Mouse (Mus musculus): ENCODE results near the gene Dpp10. TPM values are rescaled to one million over a fixed set of nuclear protein-coding genes. Genes with fewer than 3 reads are reported as not detected.

The Dpp10 gene
- polyA plus RNA-seq, 1 experiment from 2014 or later = 0.98 TPM

- Histone ChIP-seq H3K27ac (no peak overlapping the region), H3K27me3 (replicated peaks) (no peaks in the 10 kb centered on the region), H3K4me2 (no peak overlapping the region), H3K4me1 (no peaks in the 10 kb centered on the region), H3K9ac (no peak overlapping the region), H3K9me3 (no peaks in the 10 kb centered on the region), H3K36me3 (no peaks in the 10 kb centered on the region), H3K4me3 (replicated peaks) (no peak overlapping the region)
- ATAC-seq (ENCODE audit: insufficient read depth, low FRiP score, low read depth) = no peak
- 79% methylated on average over 2 of the region's 2 CpGs for WGBS
Measured at GRCm38 (mm10) chr1:123580112-123580511, 465.2 kb downstream of the Dpp10 start.

GRCm38 (mm10) chr1:123573713-123574112 lies 471.6 kb downstream of the Dpp10 start:
- H3K36me3 ChIP-seq = no peaks in the 10 kb centered on the region
- H3K9ac ChIP-seq = no peak overlapping the region
- H3K9me3 ChIP-seq = no peaks in the 10 kb centered on the region
- no peaks in the 10 kb centered on the region for H3K27me3 ChIP-seq (replicated peaks)
- H3K4me1 ChIP-seq = no peaks in the 10 kb centered on the region
- ATAC-seq (ENCODE audit: insufficient read depth, low FRiP score, low read depth) = no peak
- H3K27ac ChIP-seq = no peak overlapping the region
- whole genome bisulfite sequencing = 64% methylated on average over 1 of the region's 1 CpGs
- H3K4me2 ChIP-seq = no peak overlapping the region
- H3K4me3 ChIP-seq (replicated peaks) = no peak overlapping the region

GRCm38 (mm10) chr1:123542496-123542895 lies 502.9 kb downstream of the Dpp10 start:
- no peaks in the 10 kb centered on the region for H3K4me1 ChIP-seq
- no peak for ATAC-seq (ENCODE audit: insufficient read depth, low FRiP score, low read depth)
- H3K9ac ChIP-seq = no peak overlapping the region
- H3K9me3 ChIP-seq = no peaks in the 10 kb centered on the region
- no peaks in the 10 kb centered on the region for H3K27me3 ChIP-seq (replicated peaks)
- no peak overlapping the region for H3K4me3 ChIP-seq (replicated peaks)
- WGBS = 70% methylated on average over 1 of the region's 1 CpGs
- no peaks in the 10 kb centered on the region for H3K36me3 ChIP-seq
- no peak overlapping the region for H3K4me2 ChIP-seq
- no peak overlapping the region for H3K27ac ChIP-seq

- 50% methylated on average over 1 of the region's 1 CpGs for WGBS
- H3K9ac ChIP-seq = no peak overlapping the region
- no peaks in the 10 kb centered on the region for H3K36me3 ChIP-seq
- H3K27ac ChIP-seq = no peak overlapping the region
- ATAC-seq (ENCODE audit: insufficient read depth, low FRiP score, low read depth) = no peak
- H3K4me2 ChIP-seq = no peak overlapping the region
- H3K4me1 ChIP-seq = no peaks in the 10 kb centered on the region
- no peak overlapping the region for H3K4me3 ChIP-seq (replicated peaks)
- no peaks in the 10 kb centered on the region for H3K9me3 ChIP-seq
- H3K27me3 ChIP-seq (replicated peaks) = no peaks in the 10 kb centered on the region
Measured at GRCm38 (mm10) chr1:123467729-123468128, 577.6 kb downstream of the Dpp10 start.

- Histone ChIP-seq H3K9ac (no peak overlapping the region), H3K4me3 (replicated peaks) (no peak overlapping the region), H3K36me3 (no peaks in the 10 kb centered on the region), H3K27ac (no peak overlapping the region), H3K9me3 (no peaks in the 10 kb centered on the region), H3K4me1 (no peaks in the 10 kb centered on the region), H3K27me3 (replicated peaks) (no peaks in the 10 kb centered on the region), H3K4me2 (no peak overlapping the region)
- 71% methylated on average over 1 of the region's 1 CpGs for WGBS
- no peak for ATAC-seq (ENCODE audit: insufficient read depth, low FRiP score, low read depth)
Measured at GRCm38 (mm10) chr1:123414163-123414562, 631.2 kb downstream of the Dpp10 start.

- Histone ChIP-seq H3K9me3 (no peaks in the 10 kb centered on the region), H3K27me3 (replicated peaks) (no peaks in the 10 kb centered on the region), H3K4me3 (replicated peaks) (no peak overlapping the region), H3K9ac (no peak overlapping the region), H3K27ac (no peak overlapping the region), H3K36me3 (no peaks in the 10 kb centered on the region), H3K4me2 (no peak overlapping the region), H3K4me1 (no peaks in the 10 kb centered on the region)
- WGBS = 65% methylated on average over 2 of the region's 2 CpGs
- ATAC-seq (ENCODE audit: insufficient read depth, low FRiP score, low read depth) = no peak
Measured at GRCm38 (mm10) chr1:123351300-123351699, 694.1 kb downstream of the Dpp10 start.

- WGBS = 69% methylated on average over 1 of the region's 1 CpGs
Measured at GRCm38 (mm10) chr1:123337877-123338276, 707.5 kb downstream of the Dpp10 start.

GRCm38 (mm10) chr1:123316886-123317285 lies 728.5 kb downstream of the Dpp10 start:
- Histone ChIP-seq H3K9me3 (no peaks in the 10 kb centered on the region), H3K4me2 (no peak overlapping the region), H3K4me1 (no peaks in the 10 kb centered on the region), H3K27me3 (replicated peaks) (no peaks in the 10 kb centered on the region), H3K4me3 (replicated peaks) (no peak overlapping the region), H3K36me3 (no peaks in the 10 kb centered on the region), H3K9ac (no peak overlapping the region), H3K27ac (no peak overlapping the region)
- 69% methylated on average over 2 of the region's 2 CpGs for WGBS
- no peak for ATAC-seq (ENCODE audit: insufficient read depth, low FRiP score, low read depth)

More at GRCm38 (mm10) chr1:123337877-123338276, 707.5 kb downstream of the Dpp10 start:
- Histone ChIP-seq H3K4me2 (no peak overlapping the region), H3K9me3 (no peaks in the 10 kb centered on the region), H3K9ac (no peak overlapping the region), H3K4me3 (replicated peaks) (no peak overlapping the region), H3K36me3 (no peaks in the 10 kb centered on the region), H3K27ac (no peak overlapping the region), H3K4me1 (no peaks in the 10 kb centered on the region), H3K27me3 (replicated peaks) (no peaks in the 10 kb centered on the region)
- no peak for ATAC-seq (ENCODE audit: insufficient read depth, low FRiP score, low read depth)
